Mouse (Mus musculus): ENCODE measurements around the gene Cdc73. TPM values are rescaled to one million over a fixed set of nuclear protein-coding genes. Genes with fewer than 3 reads are reported as not detected.
A peak's percentile ranks its signal among the peaks of the same experiment; 100 is the strongest.
"Not testable (repeated sequence)": the region's sequence is repeated elsewhere in the genome, so short reads cannot be mapped to it uniquely, and the experiment has no call there.

Gene Cdc73
- total RNA-seq, 2 experiments from 2014 or later = 96.6 to 115 TPM

- DNase-seq = peak; percentile 48 to 58
Measured at GRCm38 (mm10) chr1:143681108-143681507, 21.6 kb downstream of the Cdc73 start.

- no peak for DNase-seq
Measured at GRCm38 (mm10) chr1:143675734-143676361, 26.8 kb downstream of the Cdc73 start.

- DNase-seq = not testable (repeated sequence)
Measured at GRCm38 (mm10) chr1:143664786-143665185, 37.9 kb downstream of the Cdc73 start.

GRCm38 (mm10) chr1:143663197-143663596 lies 39.5 kb downstream of the Cdc73 start:
- no peak for DNase-seq

- DNase-seq = no peak
Measured at GRCm38 (mm10) chr1:143653646-143654045, 49.0 kb downstream of the Cdc73 start.

GRCm38 (mm10) chr1:143650317-143650716 lies 52.4 kb downstream of the Cdc73 start:
- DNase-seq = no peak

GRCm38 (mm10) chr1:143646219-143646618 lies 56.5 kb downstream of the Cdc73 start:
- DNase-seq = no peak

GRCm38 (mm10) chr1:143645386-143645785 lies 57.3 kb downstream of the Cdc73 start:
- no peak for DNase-seq

- DNase-seq = no peak
Measured at GRCm38 (mm10) chr1:143644221-143644620, 58.5 kb downstream of the Cdc73 start.

GRCm38 (mm10) chr1:143640650-143641407 lies 61.9 kb downstream of the Cdc73 start, which contains the start of gene B3galt2:
TSS of gene B3galt2 (plus strand) at chr1:143640664.
- peak; percentile 34 to 50 for DNase-seq

- DNase-seq = no peak
Measured at GRCm38 (mm10) chr1:143632854-143633587, 69.7 kb downstream of the Cdc73 start.

GRCm38 (mm10) chr1:143632361-143632760 lies 70.3 kb downstream of the Cdc73 start:
- no peak for DNase-seq

GRCm38 (mm10) chr1:143631337-143631736 lies 71.4 kb downstream of the Cdc73 start:
- peak in 1 of 2 experiments; percentile 4 for DNase-seq

- DNase-seq = no peak
Measured at GRCm38 (mm10) chr1:143622634-143623033, 80.1 kb downstream of the Cdc73 start.

GRCm38 (mm10) chr1:143621930-143622329 lies 80.8 kb downstream of the Cdc73 start:
- no peak for DNase-seq

- peak in 1 of 2 experiments; percentile 4 for DNase-seq
Measured at GRCm38 (mm10) chr1:143619760-143620159, 82.9 kb downstream of the Cdc73 start.

- no peak for DNase-seq
Measured at GRCm38 (mm10) chr1:143612901-143613300, 89.8 kb downstream of the Cdc73 start.

- no peak for DNase-seq
Measured at GRCm38 (mm10) chr1:143608911-143609310, 93.8 kb downstream of the Cdc73 start.

GRCm38 (mm10) chr1:143596864-143597263 lies 105.8 kb downstream of the Cdc73 start:
- DNase-seq = no peak

GRCm38 (mm10) chr1:143576824-143577543 lies 125.7 kb downstream of the Cdc73 start:
- no peak for DNase-seq

GRCm38 (mm10) chr1:143558235-143558634 lies 144.5 kb downstream of the Cdc73 start:
- no peak for DNase-seq

GRCm38 (mm10) chr1:143555533-143555932 lies 147.2 kb downstream of the Cdc73 start:
- DNase-seq = no peak
